Mouse (Mus musculus) myocyte (in vitro differentiated cells): Measurements from ENCODE around the gene Zfp26.

Source experiments
- E2F4 ChIP-seq: IDR thresholded peaks from one replicate; pipeline ENCODE4 v1.6.1; 2011; ENCODE audit warnings: mild to moderate bottlenecking, control low read depth, moderate library complexity; ENCODE audit not compliant: insufficient read depth
- POLR2A ChIP-seq: IDR thresholded peaks from one replicate; pipeline ENCODE4 v1.6.1; 2011; ENCODE audit warnings: low read depth, mild to moderate bottlenecking, control low read depth, moderate library complexity; ENCODE audit not compliant: insufficient read length
- POLR2AphosphoS2 ChIP-seq: IDR thresholded peaks from one replicate; pipeline ENCODE4 v1.6.1; 2011; ENCODE audit warnings: low read depth, control low read depth; ENCODE audit not compliant: insufficient read length
- SRF ChIP-seq: IDR thresholded peaks from one replicate; pipeline ENCODE4 v1.6.1; 2011; ENCODE audit warnings: low read depth; ENCODE audit not compliant: control insufficient read depth, insufficient read length
- USF1 ChIP-seq: IDR thresholded peaks from one replicate; pipeline ENCODE4 v1.6.1; 2011; ENCODE audit warnings: low read depth, mild to moderate bottlenecking, control low read depth, moderate library complexity

DNA sequence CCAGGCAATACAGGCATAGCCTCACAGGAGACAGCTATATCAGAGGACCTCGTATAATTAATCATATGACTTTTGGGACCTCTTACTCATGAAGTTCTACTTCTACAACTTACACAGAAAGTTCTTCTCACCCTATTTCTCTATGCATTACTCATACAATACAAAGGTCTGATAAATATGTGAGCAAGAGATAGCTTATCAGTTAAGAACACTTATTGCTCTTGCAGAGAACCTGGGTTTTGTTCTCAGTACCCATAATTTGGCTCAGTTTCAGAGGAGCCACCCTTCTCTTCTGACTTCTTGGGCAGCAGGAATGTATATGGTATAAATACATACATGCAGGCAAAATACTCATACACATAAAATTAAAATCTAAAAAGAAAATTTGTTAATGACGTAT lies 50.6 kb downstream of the Zfp26 start:
- TF ChIP-seq POLR2AphosphoS2 (no peak), E2F4 (no peak), USF1 (no peak), POLR2A (no peak), SRF (no peak)
